Mouse (Mus musculus): ENCODE data around the gene Saysd1. TPM values are rescaled to one million over a fixed set of nuclear protein-coding genes. Genes with fewer than 3 reads are reported as not detected.
A peak's percentile ranks its signal among the peaks of the same experiment; 100 is the strongest.

Saysd1 gene
- polyA plus RNA-seq, 1 experiment from 2014 or later: 13.1 TPM

- H3K9ac ChIP-seq (ENCODE audit: low read length): no peak overlapping the region
- peaks cover 12% of the 10 kb centered on the region for H3K4me1 ChIP-seq (replicated peaks; ENCODE audit: control insufficient read depth, insufficient read depth, low read length)
- 54% methylated on average over 10 of the region's 10 CpGs for WGBS
- no peaks in the 10 kb centered on the region for H3K36me3 ChIP-seq (ENCODE audit: control insufficient read depth, insufficient read depth, low read length)
- DNase-seq (ENCODE audit: low spot score): no peak
- no peak overlapping the region for H3K4me3 ChIP-seq (ENCODE audit: low read depth, low read length)
- no peaks in the 10 kb centered on the region for H3K27me3 ChIP-seq (replicated peaks; ENCODE audit: control insufficient read depth, insufficient read depth, low read length)
- H3K27ac ChIP-seq (ENCODE audit: low read depth): no peak overlapping the region
- no peaks in the 10 kb centered on the region for H3K9me3 ChIP-seq (ENCODE audit: control insufficient read depth, low read length)
- H3K4me2 ChIP-seq (ENCODE audit: low read length): no peak overlapping the region
- ATAC-seq (replicated peaks; ENCODE audit: low FRiP score, low TSS enrichment, low read depth): no peak
Observed at GRCm38 (mm10) chr14:20155718-20156117, 17.4 kb upstream of the Saysd1 start.

GRCm38 (mm10) chr14:20154937-20155336 is 16.6 kb upstream of the Saysd1 start:
- 77% methylated on average over 4 of the region's 4 CpGs for whole genome bisulfite sequencing
- no peak for DNase-seq (ENCODE audit: low spot score)
- Histone ChIP-seq H3K4me2 (ENCODE audit: low read length) (no peak overlapping the region), H3K4me3 (ENCODE audit: low read depth, low read length) (no peak overlapping the region), H3K9me3 (ENCODE audit: control insufficient read depth, low read length) (no peaks in the 10 kb centered on the region), H3K27me3 (replicated peaks; ENCODE audit: control insufficient read depth, insufficient read depth, low read length) (no peaks in the 10 kb centered on the region), H3K4me1 (replicated peaks; ENCODE audit: control insufficient read depth, insufficient read depth, low read length) (peaks cover 9% of the 10 kb centered on the region), H3K27ac (ENCODE audit: low read depth) (no peak overlapping the region), H3K36me3 (ENCODE audit: control insufficient read depth, insufficient read depth, low read length) (no peaks in the 10 kb centered on the region), H3K9ac (ENCODE audit: low read length) (no peak overlapping the region)
- ATAC-seq (replicated peaks; ENCODE audit: low FRiP score, low TSS enrichment, low read depth): no peak

GRCm38 (mm10) chr14:20154245-20154644 is 15.9 kb upstream of the Saysd1 start:
- peaks cover 4% of the 10 kb centered on the region for H3K4me1 ChIP-seq (replicated peaks; ENCODE audit: control insufficient read depth, insufficient read depth, low read length)
- WGBS: 30% methylated on average over 7 of the region's 7 CpGs
- no peak overlapping the region for H3K9ac ChIP-seq (ENCODE audit: low read length)
- no peak overlapping the region for H3K27ac ChIP-seq (ENCODE audit: low read depth)
- H3K9me3 ChIP-seq (ENCODE audit: control insufficient read depth, low read length): no peaks in the 10 kb centered on the region
- no peak overlapping the region for H3K4me3 ChIP-seq (ENCODE audit: low read depth, low read length)
- H3K27me3 ChIP-seq (replicated peaks; ENCODE audit: control insufficient read depth, insufficient read depth, low read length): no peaks in the 10 kb centered on the region
- DNase-seq (ENCODE audit: low spot score) (no peak), ATAC-seq (replicated peaks; ENCODE audit: low FRiP score, low TSS enrichment, low read depth) (no peak)
- no peaks in the 10 kb centered on the region for H3K36me3 ChIP-seq (ENCODE audit: control insufficient read depth, insufficient read depth, low read length)
- H3K4me2 ChIP-seq (ENCODE audit: low read length): no peak overlapping the region

GRCm38 (mm10) chr14:20149127-20150080 is 11.1 kb upstream of the Saysd1 start:
- Histone ChIP-seq H3K4me3 (ENCODE audit: low read depth, low read length) (no peak overlapping the region), H3K27me3 (replicated peaks; ENCODE audit: control insufficient read depth, insufficient read depth, low read length) (no peaks in the 10 kb centered on the region), H3K4me1 (replicated peaks; ENCODE audit: control insufficient read depth, insufficient read depth, low read length) (0 out of 2 replicates have a peak, but pooled peaks cover 5% of the 10 kb centered on the region), H3K36me3 (ENCODE audit: control insufficient read depth, insufficient read depth, low read length) (0 out of 2 replicates have a peak, but pooled peaks cover 3% of the 10 kb centered on the region), H3K9ac (ENCODE audit: low read length) (no peak overlapping the region), H3K4me2 (ENCODE audit: low read length) (no peak overlapping the region), H3K9me3 (ENCODE audit: control insufficient read depth, low read length) (no peaks in the 10 kb centered on the region), H3K27ac (ENCODE audit: low read depth) (no peak overlapping the region)
- 78% methylated on average over 22 of the region's 22 CpGs for WGBS
- DNase-seq (ENCODE audit: low spot score) (no peak), ATAC-seq (replicated peaks; ENCODE audit: low FRiP score, low TSS enrichment, low read depth) (peak; percentile 69; the same call in 1 of the 2 replicates)

- ATAC-seq (replicated peaks; ENCODE audit: low FRiP score, low TSS enrichment, low read depth): no peak
- no peak overlapping the region for H3K4me2 ChIP-seq (ENCODE audit: low read length)
- H3K9me3 ChIP-seq (ENCODE audit: control insufficient read depth, low read length): no peaks in the 10 kb centered on the region
- no peak overlapping the region for H3K27ac ChIP-seq (ENCODE audit: low read depth)
- H3K4me1 ChIP-seq (replicated peaks; ENCODE audit: control insufficient read depth, insufficient read depth, low read length): peaks cover 12% of the 10 kb centered on the region; the same call in 1 of the 2 replicates
- H3K36me3 ChIP-seq (ENCODE audit: control insufficient read depth, insufficient read depth, low read length): 0 out of 2 replicates have a peak, but pooled peaks cover 3% of the 10 kb centered on the region
- 84% methylated on average over 11 of the region's 11 CpGs for WGBS
- H3K27me3 ChIP-seq (replicated peaks; ENCODE audit: control insufficient read depth, insufficient read depth, low read length): no peaks in the 10 kb centered on the region
- H3K9ac ChIP-seq (ENCODE audit: low read length): no peak overlapping the region
- no peak for DNase-seq (ENCODE audit: low spot score)
- no peak overlapping the region for H3K4me3 ChIP-seq (ENCODE audit: low read depth, low read length)
Observed at GRCm38 (mm10) chr14:20148514-20148913, 10.2 kb upstream of the Saysd1 start.

GRCm38 (mm10) chr14:20147854-20148253 is 9.5 kb upstream of the Saysd1 start:
- Histone ChIP-seq H3K9me3 (ENCODE audit: control insufficient read depth, low read length) (no peaks in the 10 kb centered on the region), H3K27ac (ENCODE audit: low read depth) (no peak overlapping the region), H3K4me2 (ENCODE audit: low read length) (no peak overlapping the region), H3K36me3 (ENCODE audit: control insufficient read depth, insufficient read depth, low read length) (0 out of 2 replicates have a peak, but pooled peaks cover 3% of the 10 kb centered on the region), H3K9ac (ENCODE audit: low read length) (no peak overlapping the region), H3K27me3 (replicated peaks; ENCODE audit: control insufficient read depth, insufficient read depth, low read length) (no peaks in the 10 kb centered on the region), H3K4me1 (replicated peaks; ENCODE audit: control insufficient read depth, insufficient read depth, low read length) (peaks cover 13% of the 10 kb centered on the region; the same call in 1 of the 2 replicates), H3K4me3 (ENCODE audit: low read depth, low read length) (no peak overlapping the region)
- 92% methylated on average over 7 of the region's 7 CpGs for WGBS
- no peak for DNase-seq (ENCODE audit: low spot score)
- no peak for ATAC-seq (replicated peaks; ENCODE audit: low FRiP score, low TSS enrichment, low read depth)

- 27% methylated on average over 4 of the region's 4 CpGs for WGBS
- Histone ChIP-seq H3K9me3 (ENCODE audit: control insufficient read depth, low read length) (no peaks in the 10 kb centered on the region), H3K9ac (ENCODE audit: low read length) (no peak overlapping the region), H3K27me3 (replicated peaks; ENCODE audit: control insufficient read depth, insufficient read depth, low read length) (no peaks in the 10 kb centered on the region), H3K27ac (ENCODE audit: low read depth) (0 out of 2 replicates have a peak overlapping the region, but pooled peaks have one; percentile 57), H3K4me3 (ENCODE audit: low read depth, low read length) (no peak overlapping the region), H3K4me2 (ENCODE audit: low read length) (no peak overlapping the region), H3K36me3 (ENCODE audit: control insufficient read depth, insufficient read depth, low read length) (peaks cover 13% of the 10 kb centered on the region), H3K4me1 (replicated peaks; ENCODE audit: control insufficient read depth, insufficient read depth, low read length) (peaks cover 9% of the 10 kb centered on the region; the same call in 1 of the 2 replicates)
- DNase-seq (ENCODE audit: low spot score): no peak
- ATAC-seq (replicated peaks; ENCODE audit: low FRiP score, low TSS enrichment, low read depth): peak; percentile 17; the same call in 1 of the 2 replicates
Observed at GRCm38 (mm10) chr14:20144093-20144492, 5.8 kb upstream of the Saysd1 start.

GRCm38 (mm10) chr14:20134965-20135671 is 3.2 kb downstream of the Saysd1 start:
- no peak for ATAC-seq (replicated peaks; ENCODE audit: low FRiP score, low TSS enrichment, low read depth)

More at GRCm38 (mm10) chr14:20134965-20135671, 3.2 kb downstream of the Saysd1 start:
- Histone ChIP-seq H3K9me3 (ENCODE audit: control insufficient read depth, low read length) (no peaks in the 10 kb centered on the region), H3K4me2 (ENCODE audit: low read length) (no peak overlapping the region), H3K9ac (ENCODE audit: low read length) (no peak overlapping the region), H3K27ac (ENCODE audit: low read depth) (no peak overlapping the region), H3K4me3 (ENCODE audit: low read depth, low read length) (no peak overlapping the region), H3K36me3 (ENCODE audit: control insufficient read depth, insufficient read depth, low read length) (no peaks in the 10 kb centered on the region), H3K4me1 (replicated peaks; ENCODE audit: control insufficient read depth, insufficient read depth, low read length) (no peaks in the 10 kb centered on the region), H3K27me3 (replicated peaks; ENCODE audit: control insufficient read depth, insufficient read depth, low read length) (no peaks in the 10 kb centered on the region)
- DNase-seq (ENCODE audit: low spot score): no peak
- 82% methylated on average over 10 of the region's 10 CpGs for WGBS
